Mouse (Mus musculus) liver, adult 2 months (tissue): ENCODE measurements around the gene Slc35a3. TPM values are rescaled to one million over a fixed set of nuclear protein-coding genes. Genes with fewer than 3 reads are reported as not detected.

Experiments used
- DNase-seq: peaks from one replicate; pipeline ENCODE4 v3.0.0-alpha.2; 2011; ENCODE audit warnings: low read depth, low spot score; ENCODE audit errors: extremely low read depth
- H3K27ac ChIP-seq: fragments of 200-500 bp; replicated peaks from 2 replicates; pipeline ENCODE4 v1.5.1; 2012; ENCODE audit warnings: low read depth, mild to moderate bottlenecking, control low read depth, inconsistent platforms, low read length; ENCODE audit not compliant: insufficient read depth
- H3K27me3 ChIP-seq: fragments of 200-500 bp; 2 replicates; pipeline ENCODE4 v1.6.1; 2012; ENCODE audit warnings: mild to moderate bottlenecking, moderate library complexity, low read length, inconsistent platforms; ENCODE audit not compliant: control insufficient read depth, insufficient read depth
- H3K36me3 ChIP-seq: fragments of 200-500 bp; 2 replicates; pipeline ENCODE4 v1.6.1; 2012; ENCODE audit warnings: low read length, inconsistent platforms; ENCODE audit not compliant: control insufficient read depth, insufficient read depth
- H3K4me1 ChIP-seq: fragments of 200-500 bp; 2 replicates; pipeline ENCODE4 v1.6.1; 2011; ENCODE audit warnings: low read length; ENCODE audit not compliant: control insufficient read depth, insufficient read depth
- H3K4me3 ChIP-seq: fragments of 200-500 bp; 2 replicates; pipeline ENCODE4 v1.5.1; 2011; ENCODE audit warnings: low read depth, mild to moderate bottlenecking, control low read depth, low read length, moderate library complexity; ENCODE audit not compliant: insufficient read depth
- H3K79me2 ChIP-seq: fragments of 200-500 bp; 2 replicates; pipeline ENCODE4 v1.6.1; 2012; ENCODE audit warnings: inconsistent platforms, mild to moderate bottlenecking, low read length, moderate library complexity; ENCODE audit not compliant: control insufficient read depth, insufficient read depth
- H3K9ac ChIP-seq: fragments of 200-500 bp; 2 replicates; pipeline ENCODE4 v1.6.1; 2012; ENCODE audit warnings: low read depth, mild to moderate bottlenecking, control low read depth, inconsistent platforms, low read length
- CTCF ChIP-seq: fragments of 200-500 bp; IDR thresholded peaks from 2 replicates; pipeline ENCODE4 v1.5.1; 2011; ENCODE audit warnings: low read depth, low read length, control low read depth
- POLR2A ChIP-seq: fragments of 200-500 bp; IDR thresholded peaks from 2 replicates; pipeline ENCODE4 v1.6.1; 2011; ENCODE audit warnings: low read length, control low read depth; ENCODE audit not compliant: insufficient read depth; ENCODE audit errors: extremely low read depth
- WGBS: fragments of 180-500 bp; shearing (Covaris S2); methylation state at CpG from one replicate; pipeline ENCODE4 v1.1.7; 2018; 5-methylcytosine and 5-hydroxymethylcytosine counted together
- polyA plus RNA-seq: library from polyadenylated mRNA; depleted of rRNA; stranded (reverse); fragments of >200 nt; gene quantifications from 2 replicates; pipeline ENCODE4 v1.2.3, GENCODE M21; 2012
- total RNA-seq: library from RNA; depleted of rRNA; stranded (reverse); fragments of >200 nt; gene quantifications from 2 replicates; pipeline ENCODE4 v1.2.3, GENCODE M21; 2014

Gene Slc35a3
- total and polyA plus RNA-seq, 2 experiments: 7.3 to 42.3 TPM

- no peaks in the 10 kb centered on the region for H3K27me3 ChIP-seq
- no peak overlapping the region for H3K4me3 ChIP-seq
- no peak overlapping the region for H3K9ac ChIP-seq
- 82% methylated on average over 5 of the region's 5 CpGs for WGBS
- H3K27ac ChIP-seq: no peak overlapping the region
- H3K79me2 ChIP-seq: no peaks in the 10 kb centered on the region
- DNase-seq: no peak
- TF ChIP-seq POLR2A (no peak), CTCF (no peak)
- peaks cover 2% of the 10 kb centered on the region; the same call in 1 of the 2 replicates for H3K4me1 ChIP-seq
- H3K36me3 ChIP-seq: peaks cover 12% of the 10 kb centered on the region
Observed at GRCm38 (mm10) chr3:116740106-116740505, 27.5 kb upstream of the Slc35a3 start.

- no peaks in the 10 kb centered on the region for H3K36me3 ChIP-seq
- no peak overlapping the region for H3K9ac ChIP-seq
- no peaks in the 10 kb centered on the region for H3K27me3 ChIP-seq
- no peaks in the 10 kb centered on the region for H3K79me2 ChIP-seq
- WGBS: 17% methylated on average over 8 of the region's 8 CpGs
- TF ChIP-seq CTCF: no peak
- no peak for TF ChIP-seq POLR2A
- H3K27ac ChIP-seq: no peak overlapping the region
- H3K4me3 ChIP-seq: no peak overlapping the region
- peak; percentile 86 for DNase-seq
- H3K4me1 ChIP-seq: peaks cover 2% of the 10 kb centered on the region; the same call in 1 of the 2 replicates
Observed at GRCm38 (mm10) chr3:116737326-116737731, 24.7 kb upstream of the Slc35a3 start.

- no peaks in the 10 kb centered on the region for H3K36me3 ChIP-seq
- no peaks in the 10 kb centered on the region for H3K4me1 ChIP-seq
- TF ChIP-seq POLR2A: no peak
- no peak for TF ChIP-seq CTCF
- no peak overlapping the region for H3K4me3 ChIP-seq
- 72% methylated on average over 2 of the region's 2 CpGs for WGBS
- no peak for DNase-seq
- H3K9ac ChIP-seq: no peak overlapping the region
- no peaks in the 10 kb centered on the region for H3K79me2 ChIP-seq
- H3K27ac ChIP-seq: no peak overlapping the region
- no peaks in the 10 kb centered on the region for H3K27me3 ChIP-seq
Observed at GRCm38 (mm10) chr3:116729483-116730174, 17.0 kb upstream of the Slc35a3 start.

GRCm38 (mm10) chr3:116726807-116727206 is 14.2 kb upstream of the Slc35a3 start:
- Histone ChIP-seq H3K27ac (no peak overlapping the region), H3K79me2 (no peaks in the 10 kb centered on the region), H3K27me3 (no peaks in the 10 kb centered on the region), H3K9ac (no peak overlapping the region), H3K36me3 (no peaks in the 10 kb centered on the region), H3K4me1 (no peaks in the 10 kb centered on the region), H3K4me3 (no peak overlapping the region)
- no peak for DNase-seq
- TF ChIP-seq CTCF (no peak), POLR2A (no peak)
- 67% methylated on average over 9 of the region's 9 CpGs for WGBS

GRCm38 (mm10) chr3:116723496-116724481 is 11.2 kb upstream of the Slc35a3 start:
- no peak overlapping the region for H3K27ac ChIP-seq
- TF ChIP-seq POLR2A (no peak), CTCF (no peak)
- H3K4me1 ChIP-seq: no peaks in the 10 kb centered on the region
- no peaks in the 10 kb centered on the region for H3K36me3 ChIP-seq
- H3K27me3 ChIP-seq: no peaks in the 10 kb centered on the region
- no peak for DNase-seq
- 77% methylated on average over 10 of the region's 10 CpGs for WGBS
- no peaks in the 10 kb centered on the region for H3K79me2 ChIP-seq
- no peak overlapping the region for H3K9ac ChIP-seq
- H3K4me3 ChIP-seq: no peak overlapping the region

GRCm38 (mm10) chr3:116722980-116723379 is 10.3 kb upstream of the Slc35a3 start:
- WGBS: 78% methylated on average over 4 of the region's 4 CpGs
- Histone ChIP-seq H3K9ac (no peak overlapping the region), H3K27ac (no peak overlapping the region), H3K27me3 (no peaks in the 10 kb centered on the region), H3K36me3 (no peaks in the 10 kb centered on the region), H3K4me3 (no peak overlapping the region), H3K79me2 (no peaks in the 10 kb centered on the region), H3K4me1 (no peaks in the 10 kb centered on the region)
- TF ChIP-seq CTCF (no peak), POLR2A (no peak)
- no peak for DNase-seq
